In genomic region chr10:84142741-84143454, GRCm38 (mm10) we compare ENCODE assay signal across 24 mouse cellular contexts.
A peak's percentile ranks its signal among the peaks of the same experiment; 100 is the strongest.
DNase-seq lines count a peak whose midpoint lies in the region; ATAC-seq and TF ChIP-seq lines count a peak whose summit lies in the region.
"Had no signal": no experiment of that assay in that cellular context is flagged by ENCODE, and none has a peak within 500 bp of the region (broad histone marks: within the 10 kb centered on the region; RNA-seq: fewer than 3 reads in every experiment).

No protein-coding gene starts in this region.

- TF ChIP-seq CTCF in heart, adult 2 months (IDR thresholded peaks at IDR 0.05), result no peak

- no peak for TF ChIP-seq EP300 in heart, adult 2 months (IDR thresholded peaks at IDR 0.05; ENCODE audit: insufficient read depth, low read depth, low read length)

- H3K9ac ChIP-seq in midbrain, embryonic 11.5 days (ENCODE audit: low read length), result no peak overlapping the region
- no peak overlapping the region for H3K9ac ChIP-seq in limb, embryonic 13.5 days
- H3K9ac ChIP-seq in heart, adult 2 months (ENCODE audit: low read depth, low read length), result no peak overlapping the region
- H3K9ac ChIP-seq: heart, embryonic 13.5 days; hindbrain, embryonic 15.5 days; kidney, embryonic 15.5 days; liver, postnatal 0 days; midbrain, embryonic 13.5 days; neural tube, embryonic 12.5 days had no signal

- H3K27me3 ChIP-seq in midbrain, embryonic 11.5 days (ENCODE audit: control insufficient read depth, insufficient read depth, low read length), result no peaks in the 10 kb centered on the region
- no peaks in the 10 kb centered on the region for H3K27me3 ChIP-seq in midbrain, embryonic 10.5 days (ENCODE audit: low read depth, poor library complexity, severe bottlenecking)
- H3K27me3 ChIP-seq in limb, embryonic 13.5 days, result no peaks in the 10 kb centered on the region
- H3K27me3 ChIP-seq in heart, adult 2 months (ENCODE audit: control insufficient read depth, insufficient read depth, low read length), result no peaks in the 10 kb centered on the region
- H3K27me3 ChIP-seq: heart, embryonic 13.5 days; hindbrain, embryonic 15.5 days; kidney, embryonic 15.5 days; midbrain, embryonic 13.5 days; neural tube, embryonic 12.5 days; Patski had no signal

- 88% methylated on average over 8 of the region's 8 CpGs for WGBS in midbrain, embryonic 11.5 days
- WGBS in midbrain, embryonic 10.5 days, result 80% methylated on average over 8 of the region's 8 CpGs
- 60% methylated on average over 8 of the region's 8 CpGs for WGBS in limb, embryonic 13.5 days
- WGBS in heart, adult 2 months, result 81% methylated on average over 8 of the region's 8 CpGs

- no peaks in the 10 kb centered on the region for H3K9me3 ChIP-seq in midbrain, embryonic 11.5 days (ENCODE audit: control insufficient read depth, low read length)
- H3K9me3 ChIP-seq in midbrain, embryonic 10.5 days (replicated peaks), result no peaks in the 10 kb centered on the region
- H3K9me3 ChIP-seq in limb, embryonic 13.5 days, result no peaks in the 10 kb centered on the region
- H3K9me3 ChIP-seq: heart, embryonic 13.5 days; hindbrain, embryonic 15.5 days; kidney, embryonic 15.5 days; neural tube, embryonic 12.5 days had no signal

- H3K4me3 ChIP-seq in midbrain, embryonic 11.5 days (ENCODE audit: low read depth, low read length), result no peak overlapping the region
- no peak overlapping the region for H3K4me3 ChIP-seq in midbrain, embryonic 10.5 days
- H3K4me3 ChIP-seq in limb, embryonic 13.5 days, result no peak overlapping the region
- no peak overlapping the region for H3K4me3 ChIP-seq in heart, adult 2 months
- H3K4me3 ChIP-seq: heart, embryonic 13.5 days; hindbrain, embryonic 15.5 days; kidney, embryonic 15.5 days; midbrain, embryonic 13.5 days; neural tube, embryonic 12.5 days had no signal

- peak; percentile 31 for DNase-seq in midbrain, embryonic 11.5 days (ENCODE audit: low spot score, missing footprints)
- DNase-seq in midbrain, embryonic 10.5 days (ENCODE audit: low spot score), result no peak
- DNase-seq in lung, postnatal 25 days (ENCODE audit: low spot score), result peak; percentile 51
- DNase-seq in heart, adult 2 months, result no peak
- no peak for DNase-seq in heart, adult 9 months (ENCODE audit: low spot score in 2 of 2)
- no peak for DNase-seq in heart, postnatal 10 days
- DNase-seq: adrenal gland, postnatal 10 days; cerebellum, adult 11 months; cerebellum, postnatal 10 days; gastrocnemius, postnatal 25 days; heart, postnatal 4 days; kidney, postnatal 4 days; liver, postnatal 0 days; right cerebral cortex, adult 18-20 months had no signal

- H3K36me3 ChIP-seq in midbrain, embryonic 11.5 days (ENCODE audit: control insufficient read depth, insufficient read depth, low read length), result no peaks in the 10 kb centered on the region
- H3K36me3 ChIP-seq in midbrain, embryonic 10.5 days, result no peaks in the 10 kb centered on the region
- no peaks in the 10 kb centered on the region for H3K36me3 ChIP-seq in limb, embryonic 13.5 days
- peaks cover 6% of the 10 kb centered on the region for H3K36me3 ChIP-seq in heart, adult 2 months (ENCODE audit: control insufficient read depth, insufficient read depth, low read length)
- H3K36me3 ChIP-seq: heart, embryonic 13.5 days; hindbrain, embryonic 15.5 days; kidney, embryonic 15.5 days; midbrain, embryonic 13.5 days; neural tube, embryonic 12.5 days had no signal

- H3K4me2 ChIP-seq in midbrain, embryonic 11.5 days, result no peak overlapping the region
- no peak overlapping the region for H3K4me2 ChIP-seq in limb, embryonic 13.5 days (replicated peaks)
- H3K4me2 ChIP-seq: heart, embryonic 13.5 days; hindbrain, embryonic 15.5 days; kidney, embryonic 15.5 days; midbrain, embryonic 13.5 days; neural tube, embryonic 12.5 days had no signal

- TF ChIP-seq POLR2A in heart, adult 2 months (IDR thresholded peaks at IDR 0.05; ENCODE audit: insufficient read depth, low read depth, low read length), result no peak

- intact Hi-C loops in heart, adult 2 months (cut with DNase I), result no loop called here
- intact Hi-C loops in heart, postnatal 10 days (cut with DNase I), result no loop called here

- no peaks in the 10 kb centered on the region for H3K4me1 ChIP-seq in midbrain, embryonic 11.5 days (ENCODE audit: control insufficient read depth, insufficient read depth, low read length)
- H3K4me1 ChIP-seq in midbrain, embryonic 10.5 days, result no peaks in the 10 kb centered on the region
- H3K4me1 ChIP-seq in limb, embryonic 13.5 days, result peaks cover 19% of the 10 kb centered on the region
- peaks cover 12% of the 10 kb centered on the region for H3K4me1 ChIP-seq in heart, adult 2 months (ENCODE audit: control insufficient read depth, insufficient read depth, low read length)
- H3K4me1 ChIP-seq: hindbrain, embryonic 15.5 days; midbrain, embryonic 13.5 days; neural tube, embryonic 12.5 days had no signal

- H3K79me2 ChIP-seq in heart, adult 2 months (replicated peaks; ENCODE audit: control insufficient read depth, insufficient read depth, low read length), result no peaks in the 10 kb centered on the region

- H3K27ac ChIP-seq in midbrain, embryonic 11.5 days (ENCODE audit: low read depth, low read length), result no peak overlapping the region
- H3K27ac ChIP-seq in midbrain, embryonic 10.5 days (replicated peaks), result no peak overlapping the region
- H3K27ac ChIP-seq in limb, embryonic 13.5 days, result peak overlapping the region; percentile 10; the same call in 1 of the 2 replicates
- no peak overlapping the region for H3K27ac ChIP-seq in heart, adult 2 months
- H3K27ac ChIP-seq: heart, embryonic 13.5 days; hindbrain, embryonic 15.5 days; kidney, embryonic 15.5 days; midbrain, embryonic 13.5 days; neural tube, embryonic 12.5 days had no signal

- ATAC-seq in midbrain, embryonic 11.5 days (ENCODE audit: low FRiP score), result no peak
- ATAC-seq in limb, embryonic 13.5 days (ENCODE audit: low FRiP score, low read depth), result no peak
- ATAC-seq: activated CD4-positive, CD25-positive, alpha-beta regulatory T cell, adult 4 months; forebrain, embryonic 14.5 days; intestine, postnatal 0 days; liver, postnatal 0 days; midbrain, embryonic 13.5 days; Patski had no signal

Comparison
In these comparisons a context has a peak if more than half of its experiments do, and no peak if none do; other contexts are left out.
1. DNase-seq: peak in midbrain, embryonic 11.5 days (single experiment) and lung, postnatal 25 days (single experiment); none in midbrain, embryonic 10.5 days (single experiment), heart, adult 2 months (0 of 2), heart, adult 9 months (0 of 2) and heart, postnatal 10 days (0 of 2).